Mouse (Mus musculus) C2C12 (cell line): ENCODE measurements around the gene Zscan21.

ENCODE experiments used
- CTCF ChIP-seq: IDR thresholded peaks from one replicate; pipeline ENCODE4 v1.5.1; 2011; ENCODE audit not compliant: control insufficient read depth, insufficient read depth, insufficient read length
- FOSL1 ChIP-seq: IDR thresholded peaks from one replicate; pipeline ENCODE4 v1.8.0; 2011; ENCODE audit warnings: mild to moderate bottlenecking, low read length; ENCODE audit not compliant: poor library complexity, insufficient read depth, severe bottlenecking

DNA sequence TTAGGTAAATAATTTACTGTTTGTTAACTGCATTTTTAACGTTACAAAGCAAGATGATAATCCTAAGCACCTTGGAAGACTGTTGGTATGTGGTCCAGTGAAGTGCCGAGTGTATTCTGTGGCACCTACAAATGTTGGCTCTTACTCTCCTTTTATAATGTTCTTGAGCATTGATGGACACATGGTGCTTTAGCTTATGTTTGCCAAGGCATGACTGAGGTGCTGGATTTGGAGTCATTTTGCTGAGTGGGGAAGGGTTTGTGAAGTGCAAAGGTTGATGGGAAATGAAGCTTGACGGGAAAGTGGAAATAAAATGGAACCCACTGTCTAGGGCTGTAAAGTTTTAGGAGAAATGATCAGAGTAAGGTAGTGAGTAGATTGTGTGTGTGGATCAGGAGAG lies 28.3 kb upstream of the Zscan21 start:
- no peak for TF ChIP-seq FOSL1
- no peak for TF ChIP-seq CTCF
